Mouse (Mus musculus): ENCODE measurements around the gene Wdr4. TPM values are rescaled to one million over a fixed set of nuclear protein-coding genes. Genes with fewer than 3 reads are reported as not detected.

The Wdr4 gene
- total and polyA plus RNA-seq, 2 experiments: 12.9 to 27.8 TPM

- Histone ChIP-seq H3K4me3 (ENCODE audit: insufficient read depth, low read depth, low read length) (no peak overlapping the region), H3K36me3 (ENCODE audit: control insufficient read depth, insufficient read depth, low read length) (peaks cover 2% of the 10 kb centered on the region; the same call in 1 of the 2 replicates), H3K79me2 (ENCODE audit: control insufficient read depth, insufficient read depth, low read length) (no peaks in the 10 kb centered on the region), H3K27ac (replicated peaks; ENCODE audit: insufficient read depth, low read depth, low read length) (no peak overlapping the region), H3K4me1 (ENCODE audit: control insufficient read depth, insufficient read depth, low read length) (no peaks in the 10 kb centered on the region), H3K27me3 (ENCODE audit: control insufficient read depth, insufficient read depth, low read length) (no peaks in the 10 kb centered on the region), H3K9ac (ENCODE audit: low read depth, low read length) (no peak overlapping the region)
- WGBS: 90% methylated on average over 1 of the region's 1 CpGs
- no peak for TF ChIP-seq POLR2A (IDR thresholded peaks at IDR 0.05; ENCODE audit: extremely low read depth, insufficient read depth, low read length)
- TF ChIP-seq CTCF (IDR thresholded peaks at IDR 0.05; ENCODE audit: low read depth, low read length): no peak
- no peak for DNase-seq (ENCODE audit: extremely low read depth, low read depth, low spot score)
These were observed 24.8 kb downstream of the Wdr4 start for GRCm38 (mm10) chr17:31494989-31495388.

GRCm38 (mm10) chr17:31492416-31492815 lies 27.4 kb downstream of the Wdr4 start:
- H3K27me3 ChIP-seq (ENCODE audit: control insufficient read depth, insufficient read depth, low read length): no peaks in the 10 kb centered on the region
- TF ChIP-seq POLR2A (IDR thresholded peaks at IDR 0.05; ENCODE audit: extremely low read depth, insufficient read depth, low read length) (no peak), CTCF (IDR thresholded peaks at IDR 0.05; ENCODE audit: low read depth, low read length) (peak; percentile 90)
- H3K79me2 ChIP-seq (ENCODE audit: control insufficient read depth, insufficient read depth, low read length): no peaks in the 10 kb centered on the region
- no peak overlapping the region for H3K9ac ChIP-seq (ENCODE audit: low read depth, low read length)
- peak; percentile 56 for DNase-seq (ENCODE audit: extremely low read depth, low read depth, low spot score)
- peaks cover 2% of the 10 kb centered on the region; the same call in 1 of the 2 replicates for H3K36me3 ChIP-seq (ENCODE audit: control insufficient read depth, insufficient read depth, low read length)
- no peaks in the 10 kb centered on the region for H3K4me1 ChIP-seq (ENCODE audit: control insufficient read depth, insufficient read depth, low read length)
- H3K27ac ChIP-seq (replicated peaks; ENCODE audit: insufficient read depth, low read depth, low read length): no peak overlapping the region
- 2% methylated on average over 2 of the region's 2 CpGs for WGBS
- H3K4me3 ChIP-seq (ENCODE audit: insufficient read depth, low read depth, low read length): no peak overlapping the region

- Histone ChIP-seq H3K27me3 (ENCODE audit: control insufficient read depth, insufficient read depth, low read length) (no peaks in the 10 kb centered on the region), H3K4me1 (ENCODE audit: control insufficient read depth, insufficient read depth, low read length) (no peaks in the 10 kb centered on the region), H3K9ac (ENCODE audit: low read depth, low read length) (no peak overlapping the region), H3K4me3 (ENCODE audit: insufficient read depth, low read depth, low read length) (no peak overlapping the region), H3K79me2 (ENCODE audit: control insufficient read depth, insufficient read depth, low read length) (no peaks in the 10 kb centered on the region), H3K27ac (replicated peaks; ENCODE audit: insufficient read depth, low read depth, low read length) (no peak overlapping the region), H3K36me3 (ENCODE audit: control insufficient read depth, insufficient read depth, low read length) (peaks cover 2% of the 10 kb centered on the region; the same call in 1 of the 2 replicates)
- no peak for DNase-seq (ENCODE audit: extremely low read depth, low read depth, low spot score)
- no peak for TF ChIP-seq CTCF (IDR thresholded peaks at IDR 0.05; ENCODE audit: low read depth, low read length)
- TF ChIP-seq POLR2A (IDR thresholded peaks at IDR 0.05; ENCODE audit: extremely low read depth, insufficient read depth, low read length): no peak
These were observed 28.4 kb downstream of the Wdr4 start for GRCm38 (mm10) chr17:31491355-31491754.

GRCm38 (mm10) chr17:31487433-31488060 lies 32.2 kb downstream of the Wdr4 start:
- no peak overlapping the region for H3K27ac ChIP-seq (replicated peaks; ENCODE audit: insufficient read depth, low read depth, low read length)
- DNase-seq (ENCODE audit: extremely low read depth, low read depth, low spot score): no peak
- no peaks in the 10 kb centered on the region for H3K27me3 ChIP-seq (ENCODE audit: control insufficient read depth, insufficient read depth, low read length)
- no peak for TF ChIP-seq CTCF (IDR thresholded peaks at IDR 0.05; ENCODE audit: low read depth, low read length)
- no peak for TF ChIP-seq POLR2A (IDR thresholded peaks at IDR 0.05; ENCODE audit: extremely low read depth, insufficient read depth, low read length)
- no peak overlapping the region for H3K9ac ChIP-seq (ENCODE audit: low read depth, low read length)
- H3K36me3 ChIP-seq (ENCODE audit: control insufficient read depth, insufficient read depth, low read length): no peaks in the 10 kb centered on the region
- WGBS: 38% methylated on average over 6 of the region's 6 CpGs
- H3K79me2 ChIP-seq (ENCODE audit: control insufficient read depth, insufficient read depth, low read length): no peaks in the 10 kb centered on the region
- H3K4me1 ChIP-seq (ENCODE audit: control insufficient read depth, insufficient read depth, low read length): no peaks in the 10 kb centered on the region
- no peak overlapping the region for H3K4me3 ChIP-seq (ENCODE audit: insufficient read depth, low read depth, low read length)

- H3K27ac ChIP-seq (replicated peaks; ENCODE audit: insufficient read depth, low read depth, low read length): no peak overlapping the region
- H3K4me1 ChIP-seq (ENCODE audit: control insufficient read depth, insufficient read depth, low read length): no peaks in the 10 kb centered on the region
- no peaks in the 10 kb centered on the region for H3K27me3 ChIP-seq (ENCODE audit: control insufficient read depth, insufficient read depth, low read length)
- 92% methylated on average over 10 of the region's 10 CpGs for WGBS
- H3K36me3 ChIP-seq (ENCODE audit: control insufficient read depth, insufficient read depth, low read length): no peaks in the 10 kb centered on the region
- H3K9ac ChIP-seq (ENCODE audit: low read depth, low read length): no peak overlapping the region
- no peak for TF ChIP-seq CTCF (IDR thresholded peaks at IDR 0.05; ENCODE audit: low read depth, low read length)
- TF ChIP-seq POLR2A (IDR thresholded peaks at IDR 0.05; ENCODE audit: extremely low read depth, insufficient read depth, low read length): no peak
- H3K4me3 ChIP-seq (ENCODE audit: insufficient read depth, low read depth, low read length): no peak overlapping the region
- H3K79me2 ChIP-seq (ENCODE audit: control insufficient read depth, insufficient read depth, low read length): no peaks in the 10 kb centered on the region
- no peak for DNase-seq (ENCODE audit: extremely low read depth, low read depth, low spot score)
These were observed 33.1 kb downstream of the Wdr4 start for GRCm38 (mm10) chr17:31486616-31487198.
